Mouse (Mus musculus): ENCODE data around the gene AU022751.
"Not testable (repeated sequence)": the region's sequence is repeated elsewhere in the genome, so short reads cannot be mapped to it uniquely, and the experiment has no call there.

The AU022751 gene

GRCm38 (mm10) chrX:6082954-6083680 lies at the start of gene AU022751:
AU022751 (minus strand) TSS chrX:6083419.
- DNase-seq (ENCODE audit: low spot score in 2 of 2), result no peak

GRCm38 (mm10) chrX:6091996-6092757 lies 9.0 kb upstream of the AU022751 start:
- no peak for DNase-seq (ENCODE audit: low spot score in 2 of 2)

- no peak for DNase-seq (ENCODE audit: low spot score in 2 of 2)
Observed at GRCm38 (mm10) chrX:6091547-6091946, 8.3 kb upstream of the AU022751 start.

- no peak for DNase-seq (ENCODE audit: low spot score in 2 of 2)
Observed at GRCm38 (mm10) chrX:6061563-6061962, 21.7 kb downstream of the AU022751 start.

GRCm38 (mm10) chrX:6047936-6048614 lies 35.1 kb downstream of the AU022751 start:
- DNase-seq (ENCODE audit: low spot score in 2 of 2), result not testable (repeated sequence)

GRCm38 (mm10) chrX:6047066-6047935 lies 35.9 kb downstream of the AU022751 start, which contains the start of gene Nudt11:
Nudt11 (plus strand) TSS chrX:6047453.
- not testable (repeated sequence) for DNase-seq (ENCODE audit: low spot score in 2 of 2)
